Mouse (Mus musculus): ENCODE measurements at regions not wholly inside any gene's neighbourhood (a gene's known extent, or its start where the extent isn't known, plus 50 kb on each side); places are given as distances from the start of the nearest gene placed in this dataset.

DNA sequence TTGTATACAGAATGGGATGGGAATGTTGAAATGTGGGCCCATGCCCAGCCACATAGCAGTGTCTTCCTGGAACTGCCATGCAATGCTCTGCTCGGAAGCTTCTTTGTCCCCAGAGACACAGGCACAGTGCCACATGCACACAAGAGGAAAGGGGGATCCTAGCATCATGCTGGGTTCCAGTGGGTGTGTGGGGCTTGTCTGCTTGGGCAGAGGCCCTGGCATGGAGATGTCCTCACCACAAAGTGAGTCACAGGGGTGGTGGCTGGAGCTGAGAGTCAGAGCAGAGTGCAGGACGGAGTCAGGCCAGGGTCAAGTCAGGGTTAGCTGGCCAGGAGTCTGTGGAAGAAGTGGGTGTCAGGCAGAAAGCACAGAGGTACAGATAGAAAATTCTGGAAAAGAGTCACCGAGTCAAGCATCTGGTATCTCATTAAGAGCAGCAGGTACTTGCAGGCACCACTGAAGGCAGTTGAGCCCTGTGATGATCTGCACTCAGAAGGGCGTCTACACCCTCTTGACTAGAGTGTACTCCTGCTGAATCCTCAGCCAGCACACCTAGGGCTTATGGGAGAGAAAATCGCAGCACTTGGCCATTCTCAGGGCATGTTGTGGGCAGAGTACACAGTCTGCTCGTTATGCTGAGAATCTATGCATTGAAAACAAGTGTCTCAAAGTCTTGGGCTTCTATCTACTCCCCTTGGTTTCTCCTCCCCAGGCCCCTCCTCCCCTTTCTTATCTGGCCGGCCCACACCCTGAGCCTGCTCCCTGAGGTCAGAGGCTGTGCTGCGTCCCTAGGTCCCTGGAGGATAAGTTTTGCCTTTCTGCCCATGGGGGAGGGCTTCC lies 85.3 kb downstream of the Ackr3 start:
- DNase-seq (ENCODE audit: low read depth, low spot score): peak; percentile 77

GRCm38 (mm10) chr1:90289732-90290215 lies 86.0 kb downstream of the Ackr3 start:
- DNase-seq (ENCODE audit: low read depth, low spot score): no peak

DNA sequence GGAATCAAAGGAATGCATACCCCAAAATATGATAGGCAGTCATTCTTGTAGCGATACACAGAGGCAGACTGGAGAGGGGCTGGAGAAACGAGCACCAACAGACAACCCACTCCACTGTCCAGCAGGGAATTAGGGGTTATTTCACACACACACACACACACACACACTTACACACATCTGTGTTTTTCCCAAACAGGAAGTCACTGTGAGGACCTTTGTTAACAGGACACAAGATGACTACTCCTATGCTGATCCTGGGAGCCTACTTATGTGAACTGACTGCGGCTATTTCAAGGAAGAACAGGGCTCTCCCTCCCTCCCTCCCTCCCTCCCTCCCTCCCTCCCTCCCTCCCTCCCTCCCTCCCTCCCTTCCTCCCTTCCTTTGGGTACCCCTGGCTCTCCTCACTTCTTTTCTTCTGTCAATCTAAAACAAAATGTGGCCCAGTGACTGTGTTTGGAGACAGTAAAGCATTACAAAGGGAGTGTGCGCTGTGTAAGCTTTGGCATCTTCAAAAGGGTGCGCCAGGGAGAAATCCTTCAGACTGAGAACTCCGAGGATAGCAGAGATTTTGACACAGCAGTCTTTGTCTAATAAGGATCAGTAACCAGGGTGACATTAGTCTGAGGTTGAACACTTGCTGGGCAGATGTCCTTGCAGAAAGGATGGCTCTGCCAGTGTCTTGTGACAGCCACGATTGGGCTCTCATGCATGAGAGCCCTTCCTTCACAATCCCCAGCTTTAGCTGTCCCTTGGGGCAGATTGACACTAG lies 86.8 kb downstream of the Ackr3 start:
- no peak for DNase-seq (ENCODE audit: low read depth, low spot score)

DNA sequence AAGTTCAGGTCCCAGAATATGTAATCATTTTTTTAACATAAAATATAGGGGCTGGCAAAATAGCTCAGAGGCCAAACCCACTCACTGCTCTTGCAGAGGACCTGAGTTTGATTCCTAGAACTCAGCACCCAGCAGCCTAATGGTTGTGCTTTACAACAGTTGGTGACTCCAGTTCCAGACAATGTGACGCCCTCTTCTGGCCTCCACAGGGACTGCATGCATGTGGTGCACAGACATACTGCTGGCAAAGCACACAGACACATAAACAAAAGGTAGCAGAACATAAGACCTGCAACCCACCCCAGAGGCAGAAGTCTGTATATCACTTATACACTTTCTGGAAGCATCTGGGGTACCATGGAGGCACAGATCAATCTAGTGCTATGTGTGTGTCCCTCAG lies 87.5 kb downstream of the Ackr3 start:
- no peak for DNase-seq (ENCODE audit: low read depth, low spot score)

DNA sequence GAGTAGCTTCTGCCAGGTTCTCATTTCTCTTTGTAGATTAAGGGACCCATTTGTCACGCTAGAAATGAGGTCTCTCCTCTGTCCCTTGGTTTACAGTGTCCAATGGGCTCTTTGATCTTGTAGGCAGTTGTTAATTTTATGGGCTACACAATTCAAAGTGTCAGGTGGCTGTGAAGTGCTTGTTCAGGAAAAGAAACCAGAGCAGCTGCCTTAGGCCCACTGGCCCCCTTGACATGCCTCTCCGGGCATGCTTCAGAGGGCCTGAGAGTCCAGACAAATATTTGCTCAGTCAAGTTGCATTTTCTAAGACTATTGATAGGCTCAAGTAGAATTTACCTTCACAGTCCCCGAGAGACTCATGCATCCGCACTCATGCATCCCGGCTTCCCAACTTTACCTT lies 94.0 kb downstream of the Ackr3 start:
- no peak for DNase-seq (ENCODE audit: low read depth, low spot score)

DNA sequence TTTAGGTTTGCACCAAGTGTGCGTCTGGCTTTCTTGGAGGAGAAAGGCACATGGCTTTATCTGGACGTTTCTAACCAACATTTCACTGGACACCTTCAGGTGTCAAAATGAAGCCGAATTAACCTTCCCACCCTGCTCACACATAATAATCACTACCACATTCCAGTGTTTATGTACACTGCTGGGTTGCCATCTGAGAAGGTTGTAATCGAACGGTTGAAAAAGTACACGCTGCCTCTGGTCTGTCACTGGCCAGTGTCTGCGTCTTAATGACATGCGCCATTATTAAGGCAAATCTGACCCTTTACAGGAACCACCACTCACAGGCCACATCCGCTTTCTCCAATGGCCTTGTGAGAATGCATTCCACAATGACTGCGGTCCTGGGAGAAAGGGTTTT lies 96.4 kb downstream of the Ackr3 start:
- no peak for DNase-seq (ENCODE audit: low read depth, low spot score)

GRCm38 (mm10) chr1:90304331-90304730 lies 100.6 kb downstream of the Ackr3 start:
- no peak for DNase-seq (ENCODE audit: low read depth, low spot score)

GRCm38 (mm10) chr1:90311016-90311415 lies 107.2 kb downstream of the Ackr3 start:
- no peak for DNase-seq (ENCODE audit: low read depth, low spot score)

- DNase-seq (ENCODE audit: low read depth, low spot score): no peak
These were observed 108.1 kb downstream of the Ackr3 start for GRCm38 (mm10) chr1:90311649-90312442.

GRCm38 (mm10) chr1:90313750-90314359 lies 110.1 kb downstream of the Ackr3 start:
- DNase-seq (ENCODE audit: low read depth, low spot score): no peak

DNA sequence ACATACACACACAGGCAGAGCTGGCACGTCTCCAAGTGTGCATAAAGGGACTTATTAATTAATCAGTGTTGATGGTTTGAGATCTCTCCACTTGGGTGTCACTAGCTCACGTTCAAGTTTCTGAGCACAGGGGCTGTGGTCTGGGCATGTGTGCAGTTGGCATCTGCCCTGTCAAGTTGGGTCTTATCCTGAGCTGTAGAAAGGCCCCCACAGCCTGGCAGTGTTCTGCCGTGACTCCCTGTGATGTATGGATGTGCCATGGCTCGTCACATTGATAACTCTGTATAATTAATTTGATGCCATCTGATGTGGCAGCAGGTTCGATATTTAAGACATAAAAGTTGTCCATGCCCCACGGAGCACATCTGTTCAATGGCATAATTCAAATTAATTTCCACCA lies 114.1 kb downstream of the Ackr3 start:
- DNase-seq (ENCODE audit: low read depth, low spot score): no peak

GRCm38 (mm10) chr1:90318502-90318901 lies 114.7 kb downstream of the Ackr3 start:
- no peak for DNase-seq (ENCODE audit: low read depth, low spot score)

GRCm38 (mm10) chr1:90320518-90320917 lies 116.7 kb downstream of the Ackr3 start:
- no peak for DNase-seq (ENCODE audit: low read depth, low spot score)

DNA sequence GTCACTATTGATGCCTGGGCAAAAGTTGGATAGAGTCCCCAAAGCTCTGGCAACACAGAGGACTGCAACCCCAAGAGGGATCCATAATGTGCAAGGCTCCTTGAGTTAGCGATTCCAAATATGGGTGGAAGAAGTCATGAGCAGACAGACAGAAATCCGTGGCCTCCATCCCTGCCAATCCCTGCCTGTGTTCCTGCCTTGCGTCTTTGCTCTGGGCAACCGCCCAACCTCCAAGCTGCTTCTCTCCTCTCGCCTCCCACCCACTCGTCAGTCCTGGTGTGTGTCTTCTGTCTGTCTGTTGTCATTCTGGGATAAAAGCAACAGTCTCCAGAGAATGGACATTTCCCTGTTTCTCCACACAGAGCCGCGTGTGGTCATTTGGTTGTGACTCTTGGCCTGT lies 117.7 kb downstream of the Ackr3 start:
- DNase-seq (ENCODE audit: low read depth, low spot score): no peak

DNA sequence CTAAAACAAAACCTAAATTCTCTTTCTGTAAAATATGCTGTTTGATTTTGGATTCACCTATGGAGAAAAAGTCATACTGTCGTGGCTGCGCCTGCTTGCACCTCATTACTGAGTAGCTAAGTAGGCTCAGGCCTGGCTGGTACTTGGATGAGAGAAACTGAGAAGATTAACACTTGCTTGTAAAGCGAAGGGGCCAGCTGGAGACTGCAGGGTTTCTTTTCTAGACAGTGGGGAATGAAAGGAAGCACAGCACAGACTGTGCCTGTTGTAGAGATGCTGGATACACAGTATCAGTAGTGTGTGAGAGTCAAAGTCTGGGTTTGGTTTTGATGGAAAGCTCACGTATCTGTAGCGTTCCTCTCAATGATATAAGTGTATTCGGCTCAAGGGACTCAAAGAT lies 123.5 kb downstream of the Ackr3 start:
- no peak for DNase-seq (ENCODE audit: low read depth, low spot score)

- no peak for DNase-seq (ENCODE audit: low read depth, low spot score)
These were observed 128.8 kb downstream of the Ackr3 start for GRCm38 (mm10) chr1:90332531-90332930.

DNA sequence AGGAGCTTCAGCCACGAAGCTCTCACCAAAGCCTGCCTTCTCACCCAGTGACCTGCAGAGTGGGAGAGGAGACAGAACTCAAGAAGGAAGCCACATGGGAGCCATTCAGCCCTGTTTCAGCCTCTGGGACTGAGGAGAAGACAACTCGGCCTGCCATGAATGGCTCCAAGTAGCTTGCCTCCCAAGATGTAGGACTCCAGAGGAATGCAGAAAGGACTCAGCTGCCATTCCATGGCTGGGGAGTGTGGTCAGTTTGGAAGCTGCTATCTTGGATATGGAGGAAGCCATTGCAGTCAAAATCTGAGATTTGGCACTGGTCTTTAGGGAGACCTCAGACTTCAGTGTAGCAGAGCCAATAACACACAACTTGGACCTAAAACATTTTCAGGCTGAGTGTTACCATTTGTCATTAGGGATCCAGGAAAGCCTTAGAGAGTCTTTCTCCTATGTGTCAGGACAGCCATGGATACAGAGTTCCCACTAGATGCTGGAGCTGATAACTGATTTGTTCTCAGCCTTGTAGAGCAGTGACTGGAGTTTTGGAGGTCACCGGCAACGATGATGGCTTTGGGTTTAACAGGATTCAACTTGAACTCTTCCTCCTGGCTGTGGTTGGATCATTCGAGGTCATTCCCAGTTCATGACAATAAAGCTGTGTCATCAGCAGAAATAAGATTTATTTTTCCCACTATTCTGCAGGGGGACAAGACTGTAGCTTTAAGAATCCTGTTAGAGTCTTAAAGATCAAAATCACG lies 130.1 kb downstream of the Ackr3 start:
- DNase-seq (ENCODE audit: low read depth, low spot score): no peak

- no peak for DNase-seq (ENCODE audit: low read depth, low spot score)
These were observed 131.4 kb downstream of the Ackr3 start for GRCm38 (mm10) chr1:90335001-90335747.

- no peak for DNase-seq (ENCODE audit: low read depth, low spot score)
These were observed 134.1 kb downstream of the Ackr3 start for GRCm38 (mm10) chr1:90337876-90338316.

DNA sequence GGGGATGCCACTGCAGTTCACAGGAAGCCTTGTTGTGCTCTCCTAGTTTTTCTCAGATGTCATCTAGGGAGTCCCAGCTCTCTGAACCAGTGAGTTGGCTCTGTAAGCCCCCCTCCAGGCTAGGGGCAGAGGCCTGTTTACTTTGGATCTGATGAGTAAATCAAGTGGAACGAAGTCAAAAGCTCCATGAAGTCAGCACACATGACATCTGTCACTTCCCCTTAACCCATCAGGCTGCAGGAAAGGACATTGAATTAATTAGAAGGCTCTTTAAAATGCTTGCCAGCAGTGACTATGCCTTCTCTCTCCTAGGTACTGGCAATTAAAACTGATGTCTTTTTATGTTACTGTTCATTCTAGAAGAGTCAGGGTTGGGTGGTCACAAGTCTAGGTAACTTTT lies 138.6 kb downstream of the Ackr3 start:
- no peak for DNase-seq (ENCODE audit: low read depth, low spot score)
